11 mouse cellular contexts compared by ENCODE assay signal in the genomic region with DNA sequence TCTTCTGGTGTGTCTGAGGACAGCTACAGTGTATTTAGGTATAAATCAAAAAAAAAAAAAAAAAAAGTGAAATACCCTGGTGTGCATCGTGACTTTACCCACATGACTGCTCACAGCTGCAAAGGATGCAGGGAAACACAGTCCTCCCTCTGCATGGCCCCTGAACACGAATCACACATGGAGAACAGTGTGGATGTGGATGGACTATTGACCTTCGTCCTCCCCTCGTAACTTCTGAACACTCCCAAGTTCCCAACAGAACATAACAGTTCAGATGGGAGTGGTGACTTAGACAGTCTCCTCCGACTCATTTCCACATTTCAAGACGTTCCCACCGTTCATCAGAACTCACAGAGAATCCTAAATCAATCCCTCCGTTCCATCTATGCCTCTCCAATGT. TPM values are rescaled to one million over a fixed set of nuclear protein-coding genes. Genes with fewer than 3 reads are reported as not detected.
DNase-seq lines count a peak whose midpoint lies in the region; ATAC-seq and TF ChIP-seq lines count a peak whose summit lies in the region.
"Had no signal": no experiment of that assay in that cellular context is flagged by ENCODE, and none has a peak within 500 bp of the region (broad histone marks: within the 10 kb centered on the region; RNA-seq: fewer than 3 reads in every experiment).

No protein-coding gene starts in this region.

- intact Hi-C loops in heart, adult 2 months (cut with DNase I), result no loop called here

- H3K9me3 ChIP-seq in heart, postnatal 0 days (replicated peaks; ENCODE audit: control insufficient read depth, low read length), result no peaks in the 10 kb centered on the region
- H3K9me3 ChIP-seq in forebrain, embryonic 15.5 days, result no peaks in the 10 kb centered on the region
- no peaks in the 10 kb centered on the region for H3K9me3 ChIP-seq in midbrain, embryonic 13.5 days
- H3K9me3 ChIP-seq: liver, embryonic 12.5 days had no signal

- no peak for ATAC-seq in heart, postnatal 0 days (ENCODE audit: insufficient read depth, low read depth)
- ATAC-seq in forebrain, embryonic 15.5 days (replicated peaks), result peak; percentile 26
- peak; percentile 46 for ATAC-seq in midbrain, embryonic 13.5 days
- ATAC-seq: liver, embryonic 12.5 days had no signal

- peak overlapping the region; percentile 40; the same call in 1 of the 2 replicates for H3K4me2 ChIP-seq in heart, postnatal 0 days (ENCODE audit: low read depth, low read length)
- peak overlapping the region; percentile 55 for H3K4me2 ChIP-seq in forebrain, embryonic 15.5 days (replicated peaks)
- H3K4me2 ChIP-seq in midbrain, embryonic 13.5 days (replicated peaks), result peak overlapping the region; percentile 51
- H3K4me2 ChIP-seq: liver, embryonic 12.5 days had no signal

- H3K4me1 ChIP-seq in heart, postnatal 0 days (ENCODE audit: control insufficient read depth, insufficient read depth), result no peaks in the 10 kb centered on the region
- no peaks in the 10 kb centered on the region for H3K4me1 ChIP-seq in heart, adult 2 months (ENCODE audit: control insufficient read depth, insufficient read depth, low read length)
- peaks cover 9% of the 10 kb centered on the region for H3K4me1 ChIP-seq in cortical plate, adult 2 months (ENCODE audit: control insufficient read depth, insufficient read depth, low read length)
- peaks cover 19% of the 10 kb centered on the region for H3K4me1 ChIP-seq in forebrain, embryonic 15.5 days
- peaks cover 16% of the 10 kb centered on the region for H3K4me1 ChIP-seq in midbrain, embryonic 13.5 days (replicated peaks)
- H3K4me1 ChIP-seq: liver, embryonic 12.5 days had no signal

- TF ChIP-seq EP300 in heart, postnatal 0 days (IDR thresholded peaks at IDR 0.05; ENCODE audit: low read depth), result no peak
- TF ChIP-seq EP300 in heart, adult 2 months (IDR thresholded peaks at IDR 0.05; ENCODE audit: insufficient read depth, low read depth, low read length), result no peak

- DNase-seq in heart, postnatal 0 days (ENCODE audit: low spot score), result no peak
- no peak for DNase-seq in heart, adult 2 months
- DNase-seq in left cerebral cortex, adult 9 months (ENCODE audit: low spot score in 2 of 2), result no peak
- no peak for DNase-seq in gastrocnemius, adult 18-20 months (ENCODE audit: low spot score)
- no peak for DNase-seq in spleen, postnatal 4 days (ENCODE audit: low spot score in 2 of 2)
- DNase-seq: thymus, postnatal 25 days had no signal

- H3K4me3 ChIP-seq in heart, postnatal 0 days (ENCODE audit: low read depth, low read length), result no peak overlapping the region
- no peak overlapping the region for H3K4me3 ChIP-seq in heart, adult 2 months
- no peak overlapping the region for H3K4me3 ChIP-seq in cortical plate, adult 2 months (ENCODE audit: insufficient read depth, low read length)
- peak overlapping the region; percentile 34; the same call in 1 of the 2 replicates for H3K4me3 ChIP-seq in forebrain, embryonic 15.5 days
- no peak overlapping the region for H3K4me3 ChIP-seq in midbrain, embryonic 13.5 days (replicated peaks)
- H3K4me3 ChIP-seq: liver, embryonic 12.5 days had no signal

- WGBS in heart, postnatal 0 days, result 66% methylated on average over 8 of the region's 8 CpGs
- 67% methylated on average over 8 of the region's 8 CpGs for WGBS in heart, adult 2 months
- 45% methylated on average over 8 of the region's 8 CpGs for WGBS in forebrain, embryonic 15.5 days
- WGBS in midbrain, embryonic 13.5 days, result 67% methylated on average over 8 of the region's 8 CpGs

- H3K36me3 ChIP-seq in heart, postnatal 0 days (replicated peaks; ENCODE audit: control insufficient read depth, insufficient read depth, low read length), result no peaks in the 10 kb centered on the region
- H3K36me3 ChIP-seq in heart, adult 2 months (ENCODE audit: control insufficient read depth, insufficient read depth, low read length), result no peaks in the 10 kb centered on the region
- H3K36me3 ChIP-seq in forebrain, embryonic 15.5 days, result no peaks in the 10 kb centered on the region
- no peaks in the 10 kb centered on the region for H3K36me3 ChIP-seq in midbrain, embryonic 13.5 days
- H3K36me3 ChIP-seq: liver, embryonic 12.5 days had no signal

- no peak for TF ChIP-seq POLR2A in heart, adult 2 months (IDR thresholded peaks at IDR 0.05; ENCODE audit: insufficient read depth, low read depth, low read length)
- TF ChIP-seq POLR2A in cortical plate, adult 2 months (IDR thresholded peaks at IDR 0.05; ENCODE audit: extremely low read depth, insufficient read depth, low read length), result no peak

- TF ChIP-seq CTCF in heart, postnatal 0 days (IDR thresholded peaks at IDR 0.05; ENCODE audit: low read depth), result no peak
- no peak for TF ChIP-seq CTCF in heart, adult 2 months (IDR thresholded peaks at IDR 0.05)
- TF ChIP-seq CTCF in cortical plate, adult 2 months (IDR thresholded peaks at IDR 0.05; ENCODE audit: extremely low read depth, insufficient read depth, low read length), result no peak

- no peak overlapping the region for H3K9ac ChIP-seq in heart, postnatal 0 days (replicated peaks; ENCODE audit: low read depth, low read length)
- H3K9ac ChIP-seq in heart, adult 2 months (ENCODE audit: low read depth, low read length), result no peak overlapping the region
- no peak overlapping the region for H3K9ac ChIP-seq in forebrain, embryonic 15.5 days (replicated peaks)
- H3K9ac ChIP-seq in midbrain, embryonic 13.5 days (replicated peaks), result no peak overlapping the region
- H3K9ac ChIP-seq: liver, embryonic 12.5 days had no signal

- no peak overlapping the region for H3K27ac ChIP-seq in heart, postnatal 0 days (ENCODE audit: low read depth)
- H3K27ac ChIP-seq in heart, adult 2 months, result no peak overlapping the region
- H3K27ac ChIP-seq in cortical plate, adult 2 months (ENCODE audit: insufficient read depth, low read length), result peak overlapping the region; percentile 26; the same call in 1 of the 2 replicates
- peak overlapping the region; percentile 90 for H3K27ac ChIP-seq in forebrain, embryonic 15.5 days (replicated peaks)
- H3K27ac ChIP-seq in midbrain, embryonic 13.5 days, result peak overlapping the region; percentile 35; the same call in 1 of the 2 replicates
- H3K27ac ChIP-seq: liver, embryonic 12.5 days had no signal

- no peaks in the 10 kb centered on the region for H3K79me2 ChIP-seq in heart, adult 2 months (replicated peaks; ENCODE audit: control insufficient read depth, insufficient read depth, low read length)

- H3K27me3 ChIP-seq in heart, postnatal 0 days (ENCODE audit: control insufficient read depth, insufficient read depth, low read length), result no peaks in the 10 kb centered on the region
- no peaks in the 10 kb centered on the region for H3K27me3 ChIP-seq in heart, adult 2 months (ENCODE audit: control insufficient read depth, insufficient read depth, low read length)
- H3K27me3 ChIP-seq in forebrain, embryonic 15.5 days, result no peaks in the 10 kb centered on the region
- H3K27me3 ChIP-seq in midbrain, embryonic 13.5 days, result no peaks in the 10 kb centered on the region
- H3K27me3 ChIP-seq: CH12.LX; liver, embryonic 12.5 days had no signal

RNA-seq across cellular contexts. Expression of a gene that starts 33.5 kb away (rescaled TPM):
- total RNA-seq in heart, postnatal 0 days (2014; rRNA removed; ENCODE audit: low replicate concordance), result 2.1 and 3.0 TPM in 2 replicates
- polyA plus RNA-seq in heart, postnatal 0 days (2015; fragmentation: Nextera tagmentation; extraction: Ambion mirVana), result 0.12 and 0.16 TPM in 2 replicates
- 1 to 10 TPM in 1 of 2 experiments, under 1 TPM in 1; 0.91 to 2.1 TPM for total RNA-seq in heart, adult 2 months (2021)
- polyA plus RNA-seq in heart, adult 2 months (2012; rRNA removed), result 0.80 and 1.2 TPM in 2 replicates
- 80.3 and 82.8 TPM in 2 replicates for polyA plus RNA-seq in cortical plate, adult 2 months (2012; rRNA removed)
- 9.6 and 10.1 TPM in 2 replicates for polyA plus RNA-seq in forebrain, embryonic 15.5 days (2015; fragmentation: Nextera tagmentation; extraction: Ambion mirVana)
- 3.2 and 4.1 TPM in 2 replicates for polyA plus RNA-seq in midbrain, embryonic 13.5 days (2015; fragmentation: Nextera tagmentation; extraction: Ambion mirVana)
- total RNA-seq in gastrocnemius, adult 18-20 months (2021), result 1 to 10 TPM in 1 of 2 experiments, under 1 TPM in 1; 0.59 to 1.0 TPM
- polyA plus RNA-seq: liver, embryonic 12.5 days had no signal

RNA-seq across cellular contexts. Expression of a gene that starts 42.3 kb away (rescaled TPM):
- 199 and 228 TPM in 2 replicates for total RNA-seq in heart, postnatal 0 days (2014; rRNA removed; ENCODE audit: low replicate concordance)
- polyA plus RNA-seq in heart, postnatal 0 days (2015; fragmentation: Nextera tagmentation; extraction: Ambion mirVana), result 101 and 105 TPM in 2 replicates
- total RNA-seq in heart, adult 2 months (2021), result 1 to 10 TPM in 1 of 2 experiments, under 1 TPM in 1; 0.50 to 1.2 TPM
- polyA plus RNA-seq in heart, adult 2 months (2012; rRNA removed), result 1.5 and 1.6 TPM in 2 replicates
- 3.2 and 5.8 TPM in 2 replicates for polyA plus RNA-seq in cortical plate, adult 2 months (2012; rRNA removed)
- polyA plus RNA-seq in forebrain, embryonic 15.5 days (2015; fragmentation: Nextera tagmentation; extraction: Ambion mirVana), result 130 and 152 TPM in 2 replicates
- 131 and 134 TPM in 2 replicates for polyA plus RNA-seq in midbrain, embryonic 13.5 days (2015; fragmentation: Nextera tagmentation; extraction: Ambion mirVana)
- total RNA-seq in gastrocnemius, adult 18-20 months (2021), result not detected

RNA-seq across cellular contexts. Expression of a gene that starts 48.7 kb away (rescaled TPM):
- 15.1 and 29.8 TPM in 2 replicates for total RNA-seq in heart, postnatal 0 days (2014; rRNA removed; ENCODE audit: low replicate concordance)
- polyA plus RNA-seq in heart, postnatal 0 days (2015; fragmentation: Nextera tagmentation; extraction: Ambion mirVana), result 23.9 and 27.7 TPM in 2 replicates
- 10 to 100 TPM; 11.1 to 11.5 TPM for total RNA-seq in heart, adult 2 months (2021)
- 15.3 and 20.6 TPM in 2 replicates for polyA plus RNA-seq in heart, adult 2 months (2012; rRNA removed)
- polyA plus RNA-seq in cortical plate, adult 2 months (2012; rRNA removed), result 23.3 and 24.5 TPM in 2 replicates
- polyA plus RNA-seq in forebrain, embryonic 15.5 days (2015; fragmentation: Nextera tagmentation; extraction: Ambion mirVana), result 33.3 and 37.7 TPM in 2 replicates
- 35.3 and 41.1 TPM in 2 replicates for polyA plus RNA-seq in midbrain, embryonic 13.5 days (2015; fragmentation: Nextera tagmentation; extraction: Ambion mirVana)
- 10 to 100 TPM in 1 of 2 experiments, 1 to 10 TPM in 1; 8.8 to 10.5 TPM for total RNA-seq in gastrocnemius, adult 18-20 months (2021)

Comparison
In these comparisons a context has a peak if more than half of its experiments do, and no peak if none do; other contexts are left out.
1. RNA of a gene that starts 42.3 kb away (polyA plus RNA-seq): 131 to 134 TPM in midbrain, embryonic 13.5 days, 130 to 152 TPM in forebrain, embryonic 15.5 days and 101 to 105 TPM in heart, postnatal 0 days; 3.2 to 5.8 TPM in cortical plate, adult 2 months and 1.5 to 1.6 TPM in heart, adult 2 months; every median in the first group is over 10 times any median in the second.
2. H3K27ac ChIP-seq: peak in cortical plate, adult 2 months (single experiment), forebrain, embryonic 15.5 days (single experiment) and midbrain, embryonic 13.5 days (single experiment); none in heart, postnatal 0 days (single experiment) and heart, adult 2 months (single experiment).
3. Peak in every context shown above with its lines, with median percentiles within 50 percentile points of each other: H3K4me2 ChIP-seq.